Mouse (Mus musculus): Measurements from ENCODE around the gene Cyp46a1. TPM values are rescaled to one million over a fixed set of nuclear protein-coding genes. Genes with fewer than 3 reads are reported as not detected.

Gene Cyp46a1
- total RNA-seq (2012; rRNA removed) (not detected in 2 replicates), polyA plus RNA-seq (2012; ENCODE audit: insufficient read depth in 1 of 2, insufficient read length in 2 of 2, low read depth in 1 of 2, low replicate concordance in 2 of 2, missing spikeins in 1 of 2) (not detected)

DNA sequence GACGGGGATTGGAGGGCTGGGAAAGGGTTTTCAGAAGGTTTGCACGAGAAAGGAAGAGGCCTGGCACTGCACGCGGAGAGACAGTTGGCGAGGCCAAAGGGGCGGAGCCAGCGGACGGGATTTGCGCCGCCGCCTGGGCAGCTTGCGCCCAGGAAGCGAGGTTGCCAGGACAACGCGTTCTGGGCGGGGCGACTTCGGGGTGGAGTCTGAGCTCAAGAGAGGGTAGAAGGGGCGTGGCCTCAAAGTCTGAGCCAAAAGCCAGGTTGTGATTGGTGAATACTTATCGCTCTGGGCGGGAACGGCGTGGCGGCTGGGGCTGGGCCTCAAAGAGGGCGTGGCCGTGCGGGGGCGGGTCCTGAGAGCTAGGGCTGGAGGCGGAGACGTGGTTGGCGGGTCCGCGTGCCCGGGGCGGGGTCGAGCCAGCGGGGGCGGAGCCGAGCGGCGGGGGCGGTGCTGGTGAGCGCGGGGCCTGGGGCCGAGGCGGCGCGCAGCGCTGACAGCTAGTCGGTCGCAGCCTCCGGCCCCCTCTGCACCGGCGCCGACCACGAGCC is at the start of gene Cyp46a1:
TSS of gene Cyp46a1 (plus strand) at position 487 of the 551 bp plus-strand sequence.
- Histone ChIP-seq H3K79me2 (ENCODE audit: control insufficient read depth, insufficient read depth, low read length, poor library complexity) (no peaks in the 10 kb centered on the region), H3K4me3 (ENCODE audit: control insufficient read depth in 1 of 2, insufficient read depth in 1 of 2, low read depth in 2 of 2, low read length in 2 of 2) (no peak within 1 kb of the TSS), H3K4me1 (ENCODE audit: control insufficient read depth in 1 of 2, insufficient read depth in 2 of 2, low read length in 2 of 2) (no peaks in the 10 kb centered on the region), H3K27ac (ENCODE audit: control insufficient read depth, low read depth, low read length) (no peak within 1 kb of the TSS), H3K9ac (ENCODE audit: control insufficient read depth, low read depth, low read length, poor library complexity, severe bottlenecking) (no peak within 1 kb of the TSS), H3K36me3 (ENCODE audit: control insufficient read depth in 1 of 2, insufficient read depth in 2 of 2, low read length in 2 of 2) (no peaks in the 10 kb centered on the region), H3K27me3 (ENCODE audit: control insufficient read depth in 1 of 2, insufficient read depth in 2 of 2, low read length in 2 of 2) (no peaks in the 10 kb centered on the region), H3K9me3 (replicated peaks; ENCODE audit: insufficient read depth, low read length) (no peaks in the 10 kb centered on the region)
- TF ChIP-seq MAFK (IDR thresholded peaks at IDR 0.05; ENCODE audit: borderline replicate concordance, low read depth, low read length) (no peak), RCOR1 (IDR thresholded peaks at IDR 0.05; ENCODE audit: low read depth, low read length) (no peak), BHLHE40 (IDR thresholded peaks at IDR 0.05; ENCODE audit: borderline replicate concordance, low read depth, low read length) (no peak), MAX (IDR thresholded peaks at IDR 0.05; ENCODE audit: low read length) (no peak), SIN3A (IDR thresholded peaks at IDR 0.05; ENCODE audit: low read length) (no peak), CTCF (IDR thresholded peaks at IDR 0.05 in 2 of 3, conservative IDR thresholded peaks at IDR 0.05 in 1 of 3; ENCODE audit: control insufficient read depth in 1 of 3, insufficient read depth in 1 of 3, low read depth in 2 of 3, low read length in 3 of 3, poor library complexity in 1 of 3, severe bottlenecking in 1 of 3) (no peak), POLR2AphosphoS5 (IDR thresholded peaks at IDR 0.05; ENCODE audit: borderline replicate concordance, low read depth, low read length) (no peak), USF1 (IDR thresholded peaks at IDR 0.05; ENCODE audit: low read depth, low read length) (no peak), MYB (IDR thresholded peaks at IDR 0.05; ENCODE audit: low read depth, low read length) (no peak), EP300 (IDR thresholded peaks at IDR 0.05; ENCODE audit: low read depth in 1 of 2, low read length in 2 of 2) (no peak), TBP (IDR thresholded peaks at IDR 0.05; ENCODE audit: low read depth, low read length) (no peak)
- no peak for DNase-seq (ENCODE audit: low read depth, low spot score)

DNA sequence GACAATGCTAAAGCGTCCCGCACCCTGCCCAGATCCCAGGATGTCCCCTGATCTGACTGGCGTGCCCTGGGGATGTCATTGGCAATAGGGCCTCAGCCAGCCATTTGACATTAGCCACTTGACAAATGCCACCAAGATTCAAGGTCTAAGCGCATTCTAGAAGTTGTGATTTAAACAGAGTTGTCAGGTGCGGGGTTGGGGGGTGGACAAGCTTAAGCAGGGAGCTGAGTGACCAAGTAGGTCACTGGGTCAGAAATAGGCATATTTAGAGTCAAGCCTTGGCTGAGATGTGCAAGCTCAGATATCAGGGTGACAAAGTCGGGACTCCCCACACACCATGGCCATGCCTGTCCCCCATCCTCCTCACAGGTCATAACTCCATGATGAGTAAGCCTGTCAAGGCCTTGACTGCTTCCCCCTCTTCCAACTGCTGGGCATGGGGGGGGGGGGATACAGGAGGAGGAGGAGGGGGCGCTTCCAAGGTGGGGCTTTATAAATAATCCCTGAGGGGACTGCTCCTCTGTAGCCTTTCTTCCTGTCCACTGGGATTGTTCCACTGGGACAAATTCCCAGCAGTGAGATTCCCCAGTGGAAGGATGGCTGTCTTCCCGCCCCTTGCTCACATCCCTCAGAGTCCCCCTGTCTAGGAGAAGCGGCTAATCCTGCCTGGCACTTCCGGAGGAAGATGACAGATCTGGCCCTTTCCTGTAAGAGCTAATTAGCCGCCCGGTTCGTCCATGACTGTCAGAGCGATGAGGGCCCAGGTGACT is 49.5 kb upstream of the Cyp46a1 start:
- no peak overlapping the region for H3K4me3 ChIP-seq (ENCODE audit: control insufficient read depth in 1 of 2, insufficient read depth in 1 of 2, low read depth in 2 of 2, low read length in 2 of 2)
- H3K9ac ChIP-seq (ENCODE audit: control insufficient read depth, low read depth, low read length, poor library complexity, severe bottlenecking): no peak overlapping the region
- no peak for DNase-seq (ENCODE audit: low read depth, low spot score)
- no peaks in the 10 kb centered on the region for H3K27me3 ChIP-seq (ENCODE audit: control insufficient read depth in 1 of 2, insufficient read depth in 2 of 2, low read length in 2 of 2)
- H3K79me2 ChIP-seq (ENCODE audit: control insufficient read depth, insufficient read depth, low read length, poor library complexity): no peaks in the 10 kb centered on the region
- no peaks in the 10 kb centered on the region for H3K4me1 ChIP-seq (ENCODE audit: control insufficient read depth in 1 of 2, insufficient read depth in 2 of 2, low read length in 2 of 2)
- H3K27ac ChIP-seq (ENCODE audit: control insufficient read depth, low read depth, low read length): no peak overlapping the region
- H3K36me3 ChIP-seq (ENCODE audit: control insufficient read depth in 1 of 2, insufficient read depth in 2 of 2, low read length in 2 of 2): no peaks in the 10 kb centered on the region
- H3K9me3 ChIP-seq (replicated peaks; ENCODE audit: insufficient read depth, low read length): no peaks in the 10 kb centered on the region
- TF ChIP-seq E2F4 (IDR thresholded peaks at IDR 0.05; ENCODE audit: borderline replicate concordance, low read depth, low read length): no peak
- TF ChIP-seq HCFC1 (IDR thresholded peaks at IDR 0.05; ENCODE audit: low read depth, low read length): no peak
- TF ChIP-seq ZKSCAN1 (IDR thresholded peaks at IDR 0.05; ENCODE audit: low read depth, low read length): no peak
- no peak for TF ChIP-seq USF2 (IDR thresholded peaks at IDR 0.05; ENCODE audit: borderline replicate concordance in 1 of 2, insufficient read depth in 1 of 2, low read depth in 1 of 2, low read length in 2 of 2)
- no peak for TF ChIP-seq MXI1 (IDR thresholded peaks at IDR 0.05; ENCODE audit: low read depth, low read length)
- TF ChIP-seq CHD2 (IDR thresholded peaks at IDR 0.05; ENCODE audit: low read length): no peak

Measured in MEL (cell line).